Mouse (Mus musculus) kidney, postnatal 10 days (tissue): Measurements from ENCODE around the gene 4930558K02Rik.

ENCODE experiments used
- DNase-seq: peaks from one replicate; pipeline ENCODE4 v3.0.0; 2021; ENCODE audit warnings: mixed read lengths

Gene 4930558K02Rik

GRCm38 (mm10) chr1:161895014-161895413 is 84.4 kb downstream of the 4930558K02Rik start:
- no peak for DNase-seq

GRCm38 (mm10) chr1:161894553-161894952 is 84.9 kb downstream of the 4930558K02Rik start:
- DNase-seq, result no peak

DNA sequence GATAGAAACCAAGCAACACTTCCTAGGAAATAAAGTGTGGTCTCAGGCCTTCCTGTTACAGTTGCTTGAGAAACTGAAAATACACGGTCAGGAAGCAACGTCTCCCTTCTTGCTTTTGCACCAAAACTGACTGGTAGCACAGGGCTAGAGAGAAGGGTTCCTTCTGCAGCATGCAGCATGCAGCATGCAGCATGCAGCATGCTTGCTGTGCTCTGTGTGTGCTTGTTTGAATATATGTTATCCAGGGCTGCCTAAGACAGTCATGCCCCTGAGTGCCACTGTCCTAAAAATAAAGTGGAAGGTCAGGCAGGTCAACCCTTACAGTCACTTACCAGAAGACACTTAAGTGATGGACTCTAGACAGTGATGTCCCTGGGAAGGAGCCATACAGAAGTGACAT is 85.3 kb downstream of the 4930558K02Rik start:
- no peak for DNase-seq
